24 mouse cellular contexts compared by ENCODE assay signal in genomic region chr12:43641238-43641895, GRCm38 (mm10).
A peak's percentile ranks its signal among the peaks of the same experiment; 100 is the strongest.
DNase-seq lines count a peak whose midpoint lies in the region; ATAC-seq and TF ChIP-seq lines count a peak whose summit lies in the region.
"Had no signal": no experiment of that assay in that cellular context is flagged by ENCODE, and none has a peak within 500 bp of the region (broad histone marks: within the 10 kb centered on the region; RNA-seq: fewer than 3 reads in every experiment).

No protein-coding gene starts in this region.

- H3K4me2 ChIP-seq in forebrain, postnatal 0 days (ENCODE audit: low read depth), result no peak overlapping the region
- H3K4me2 ChIP-seq: embryonic facial prominence, embryonic 12.5 days; embryonic facial prominence, embryonic 15.5 days; forebrain, embryonic 12.5 days; heart, embryonic 11.5 days; hindbrain, embryonic 12.5 days; hindbrain, embryonic 15.5 days had no signal

- H3K4me3 ChIP-seq in forebrain, postnatal 0 days (ENCODE audit: low read depth, low read length), result no peak overlapping the region
- no peak overlapping the region for H3K4me3 ChIP-seq in forebrain, embryonic 10.5 days
- H3K4me3 ChIP-seq in left cerebral cortex, adult 2 months, result no peak overlapping the region
- H3K4me3 ChIP-seq: embryonic facial prominence, embryonic 12.5 days; embryonic facial prominence, embryonic 15.5 days; forebrain, embryonic 12.5 days; gastrocnemius, adult 2 months; hindbrain, embryonic 12.5 days; hindbrain, embryonic 15.5 days had no signal

- H3K4me1 ChIP-seq in forebrain, postnatal 0 days (ENCODE audit: insufficient read depth), result no peaks in the 10 kb centered on the region
- no peaks in the 10 kb centered on the region for H3K4me1 ChIP-seq in forebrain, embryonic 10.5 days
- H3K4me1 ChIP-seq: embryonic facial prominence, embryonic 12.5 days; embryonic facial prominence, embryonic 15.5 days; forebrain, embryonic 12.5 days; hindbrain, embryonic 12.5 days; hindbrain, embryonic 15.5 days had no signal

- peak; percentile 80 for ATAC-seq in forebrain, postnatal 0 days
- ATAC-seq: Patski had no signal

- no peak overlapping the region for H3K27ac ChIP-seq in forebrain, postnatal 0 days (ENCODE audit: low read depth, low read length)
- no peak overlapping the region for H3K27ac ChIP-seq in forebrain, embryonic 10.5 days
- H3K27ac ChIP-seq in left cerebral cortex, adult 2 months, result peak overlapping the region; percentile 42; the same call in 1 of the 2 replicates
- H3K27ac ChIP-seq: embryonic facial prominence, embryonic 12.5 days; embryonic facial prominence, embryonic 15.5 days; forebrain, embryonic 12.5 days; gastrocnemius, adult 2 months; hindbrain, embryonic 12.5 days; hindbrain, embryonic 15.5 days had no signal

- no peak for TF ChIP-seq CTCF in forebrain, postnatal 0 days (IDR thresholded peaks at IDR 0.05; ENCODE audit: low read depth)
- TF ChIP-seq CTCF in left cerebral cortex, adult 2 months (IDR thresholded peaks at IDR 0.05), result no peak

- H3K9ac ChIP-seq in forebrain, postnatal 0 days, result no peak overlapping the region
- H3K9ac ChIP-seq: embryonic facial prominence, embryonic 12.5 days; embryonic facial prominence, embryonic 15.5 days; forebrain, embryonic 12.5 days; hindbrain, embryonic 12.5 days; hindbrain, embryonic 15.5 days had no signal

- peak; percentile 29 for DNase-seq in forebrain, postnatal 0 days
- no peak for DNase-seq in forebrain, embryonic 10.5 days (ENCODE audit: extremely low spot score, low spot score)
- no peak for DNase-seq in left cerebral cortex, adult 2 months (ENCODE audit: extremely low spot score in 1 of 2, low spot score in 2 of 2)
- no peak for DNase-seq in left cerebral cortex, postnatal 36 days (ENCODE audit: low spot score in 2 of 2)
- peak; percentile 64 for DNase-seq in brain, adult 2 months (ENCODE audit: low read depth, low spot score)
- peak; percentile 80 for DNase-seq in telencephalon, adult 2 months (ENCODE audit: low read depth, low spot score)
- no peak for DNase-seq in adrenal gland, postnatal 36 days
- DNase-seq: adrenal gland, postnatal 10 days; B cell, adult 2 months; cerebellum, adult 18-20 months; cerebellum, adult 9-11 months; cerebellum, postnatal 25 days; gastrocnemius, adult 2 months; gastrocnemius, postnatal 14 days; heart, adult 11 months had no signal

- no peaks in the 10 kb centered on the region for H3K36me3 ChIP-seq in forebrain, postnatal 0 days (ENCODE audit: insufficient read depth)
- no peaks in the 10 kb centered on the region for H3K36me3 ChIP-seq in forebrain, embryonic 10.5 days (replicated peaks)
- H3K36me3 ChIP-seq: embryonic facial prominence, embryonic 12.5 days; embryonic facial prominence, embryonic 15.5 days; forebrain, embryonic 12.5 days; G1E; hindbrain, embryonic 12.5 days; hindbrain, embryonic 15.5 days had no signal

- H3K9me3 ChIP-seq in forebrain, postnatal 0 days (ENCODE audit: low read length), result no peaks in the 10 kb centered on the region
- H3K9me3 ChIP-seq in forebrain, embryonic 10.5 days, result no peaks in the 10 kb centered on the region
- H3K9me3 ChIP-seq: embryonic facial prominence, embryonic 12.5 days; embryonic facial prominence, embryonic 15.5 days; forebrain, embryonic 12.5 days; hindbrain, embryonic 12.5 days; hindbrain, embryonic 15.5 days had no signal

- intact Hi-C loops in left cerebral cortex, adult 2 months (cut with DNase I), result loop anchor here (1.0 to 5.0 kb wide), 3 partner anchors 69 to 506 kb away; no protein-coding TSS in a partner anchor
- intact Hi-C loops in left cerebral cortex, postnatal 36 days (cut with DNase I), result no loop called here

- no peaks in the 10 kb centered on the region for H3K27me3 ChIP-seq in forebrain, postnatal 0 days (ENCODE audit: insufficient read depth, low read length)
- H3K27me3 ChIP-seq in forebrain, embryonic 10.5 days (ENCODE audit: poor library complexity, severe bottlenecking), result no peaks in the 10 kb centered on the region
- H3K27me3 ChIP-seq: CH12.LX; embryonic facial prominence, embryonic 12.5 days; embryonic facial prominence, embryonic 15.5 days; forebrain, embryonic 12.5 days; hindbrain, embryonic 12.5 days; hindbrain, embryonic 15.5 days; Patski had no signal

Comparison
In these comparisons a context has a peak if more than half of its experiments do, and no peak if none do; other contexts are left out.
1. DNase-seq: peak in forebrain, postnatal 0 days (single experiment), brain, adult 2 months (single experiment) and telencephalon, adult 2 months (single experiment); none in forebrain, embryonic 10.5 days (single experiment), left cerebral cortex, adult 2 months (0 of 2), left cerebral cortex, postnatal 36 days (0 of 2) and adrenal gland, postnatal 36 days (0 of 2).